Mouse (Mus musculus): ENCODE measurements around the gene Cul9.

The Cul9 gene

DNA sequence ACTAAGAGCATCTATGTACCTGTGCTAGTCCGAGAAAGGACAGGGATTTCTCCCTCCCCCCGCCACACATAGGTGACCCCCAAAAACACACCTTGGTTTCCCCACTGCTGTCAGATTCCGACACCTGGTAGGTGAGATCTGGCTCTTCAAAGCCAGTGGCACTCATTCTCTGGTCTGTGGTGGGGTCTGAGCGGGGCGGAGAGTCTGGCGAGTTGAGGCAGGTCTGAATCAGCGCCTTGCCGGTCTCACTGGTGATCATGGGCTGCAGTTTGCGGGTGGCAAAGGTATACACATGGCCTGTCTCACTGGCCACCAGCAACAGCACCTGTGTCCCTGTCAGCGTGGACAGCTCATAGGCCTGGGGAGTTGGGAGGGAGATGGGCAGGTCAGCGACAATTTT lies 7.3 kb upstream of the Cul9 start:
- in situ Hi-C loops (cut with MboI): no loop called here

DNA sequence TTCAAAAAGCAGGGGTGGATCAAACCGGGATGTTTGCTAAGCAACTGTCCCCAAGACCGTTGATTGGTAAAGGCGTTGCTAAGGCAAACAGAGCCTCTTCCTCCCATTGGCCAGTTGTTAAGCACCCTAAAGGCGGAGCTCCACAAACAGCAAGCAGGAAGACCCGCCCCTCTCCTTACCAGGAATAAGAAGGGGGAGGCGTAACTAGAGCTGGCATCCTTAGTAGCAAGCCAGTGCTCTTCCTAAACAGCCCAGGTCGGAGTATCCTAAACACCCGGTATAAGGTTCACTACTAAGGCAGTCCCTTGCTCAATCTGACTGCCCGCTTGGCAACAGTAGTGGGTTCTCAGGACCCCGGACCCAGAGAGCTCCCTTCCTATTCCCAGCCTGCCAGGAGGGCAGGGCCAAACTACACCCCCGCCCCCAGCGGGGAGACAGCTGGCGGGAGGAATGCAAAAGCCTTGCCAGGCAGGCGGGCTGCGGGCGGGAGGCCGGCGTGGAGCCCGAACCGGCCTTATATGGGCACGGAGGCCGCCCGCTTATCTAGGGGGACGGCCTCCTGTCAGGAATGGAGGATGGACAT lies 6.7 kb upstream of the Cul9 start:
- in situ Hi-C loops (cut with MboI): no loop called here

DNA sequence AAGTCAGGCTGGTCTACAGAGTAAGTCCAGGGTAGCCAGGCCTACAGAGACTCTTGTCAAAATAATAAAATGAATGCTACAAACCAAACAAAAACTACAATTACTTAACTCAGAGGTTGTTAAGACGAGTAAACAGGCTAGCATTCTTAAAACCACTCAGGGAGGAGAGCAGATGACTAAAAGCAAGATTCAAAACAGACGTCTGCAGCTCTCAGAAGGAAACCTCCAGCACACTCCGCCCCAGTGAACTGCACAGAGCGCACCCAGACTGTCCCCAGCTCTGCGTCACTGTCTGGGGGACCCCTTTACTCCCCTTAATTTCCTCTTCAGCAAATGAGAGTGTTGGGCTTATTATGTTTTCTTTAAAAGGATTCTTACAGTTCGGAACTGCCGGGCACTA lies 6.0 kb upstream of the Cul9 start:
- in situ Hi-C loops (cut with MboI): no loop called here

DNA sequence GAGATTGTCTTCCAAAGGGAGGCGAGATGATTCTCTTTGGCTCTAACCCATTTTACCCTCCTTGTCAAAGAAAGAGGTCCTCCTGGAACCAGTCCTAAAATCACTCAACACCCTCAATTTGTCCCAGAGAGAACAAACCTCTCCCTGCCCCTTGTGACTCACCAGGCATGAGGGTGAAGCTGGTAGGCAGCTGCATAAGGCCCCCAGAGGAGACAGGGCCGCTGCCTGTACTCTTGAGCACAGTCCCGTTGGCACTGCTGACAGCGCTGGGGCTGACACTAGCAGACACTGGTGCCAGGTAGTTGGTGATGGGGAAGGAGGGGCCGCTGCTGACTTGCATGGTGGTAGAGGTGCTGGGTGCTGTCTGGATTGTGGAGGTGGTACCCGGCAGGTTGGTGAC lies 5.2 kb upstream of the Cul9 start:
- in situ Hi-C loops (cut with MboI): no loop called here

DNA sequence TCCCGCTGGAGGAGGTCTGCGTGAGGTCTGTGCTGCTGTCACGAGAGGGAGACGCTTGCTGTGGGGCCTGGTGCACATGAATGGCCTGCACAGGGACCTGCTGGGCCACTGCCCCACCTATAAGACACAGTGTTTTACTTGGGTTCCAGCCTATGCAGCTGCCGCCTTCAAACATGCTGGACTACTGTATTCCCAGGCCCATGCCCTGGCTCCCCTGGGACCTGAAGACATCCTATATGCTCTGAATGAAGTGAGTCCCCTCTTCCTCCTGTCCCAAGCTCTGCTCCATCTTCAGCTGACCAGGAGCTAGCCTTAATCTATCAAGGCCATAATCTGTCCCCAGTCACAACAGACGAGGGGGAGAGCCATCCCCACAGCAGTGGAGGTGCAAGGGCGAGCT lies 4.7 kb upstream of the Cul9 start:
- in situ Hi-C loops (cut with MboI): no loop called here

DNA sequence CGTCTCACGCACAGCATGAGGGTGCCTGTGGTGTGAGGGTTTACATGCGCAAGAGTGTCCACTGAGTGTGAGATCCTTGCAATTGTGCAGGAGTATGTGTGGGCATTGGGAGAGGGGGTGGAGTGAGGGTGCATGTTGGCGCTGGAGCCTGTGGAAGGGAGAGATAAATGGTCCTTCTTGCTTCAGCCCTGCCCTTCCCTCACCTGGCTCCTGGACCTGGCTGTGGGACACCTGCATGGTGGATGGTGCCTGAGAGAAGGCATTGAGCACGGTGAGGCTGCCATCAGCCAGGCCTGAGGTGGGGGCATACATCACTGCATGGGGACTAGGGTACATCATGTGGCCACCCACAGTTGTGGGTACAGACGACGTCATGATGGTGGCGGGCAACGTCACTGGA lies 3.5 kb upstream of the Cul9 start:
- in situ Hi-C loops (cut with MboI): no loop called here

DNA sequence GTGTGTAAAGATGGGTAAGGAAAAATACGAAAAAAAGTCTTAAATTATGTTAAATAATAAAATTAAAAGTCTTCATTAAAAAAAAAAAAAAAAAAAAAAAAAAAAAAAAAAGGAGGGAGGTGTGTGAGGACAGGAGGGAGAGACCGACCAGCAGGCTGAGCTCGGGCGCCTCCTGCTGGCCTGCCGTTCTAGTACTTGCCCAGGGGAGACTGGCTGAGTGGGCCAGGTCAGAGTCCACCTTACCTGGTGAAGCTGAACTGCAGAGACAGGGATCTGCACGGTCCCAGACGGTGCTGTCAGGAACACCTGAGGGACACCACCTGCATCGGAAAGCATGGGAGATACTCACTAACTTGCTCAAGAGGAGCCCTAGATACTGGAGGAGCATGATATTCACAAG lies 3.0 kb upstream of the Cul9 start:
- in situ Hi-C loops (cut with MboI): no loop called here

DNA sequence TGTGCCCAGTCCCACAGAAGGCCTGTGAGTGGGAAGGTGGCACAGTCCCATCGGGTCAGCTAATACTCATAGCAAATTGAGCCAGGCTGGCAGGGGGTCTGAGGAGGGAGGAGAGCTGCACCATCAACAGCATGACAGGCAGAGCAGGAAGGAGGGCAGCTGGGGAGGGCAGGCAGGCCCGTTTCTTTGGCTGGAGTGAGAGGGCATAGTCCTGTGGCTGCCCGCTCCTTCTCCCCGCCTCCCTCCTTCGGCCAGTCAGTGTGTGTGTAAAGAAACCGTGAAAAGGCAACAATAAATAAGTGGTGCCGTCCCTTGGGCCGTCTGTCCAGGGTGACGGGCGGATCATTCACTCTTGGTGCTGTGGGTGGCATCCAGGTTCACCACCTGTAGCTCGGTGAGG lies 2.6 kb upstream of the Cul9 start:
- in situ Hi-C loops (cut with MboI): no loop called here

DNA sequence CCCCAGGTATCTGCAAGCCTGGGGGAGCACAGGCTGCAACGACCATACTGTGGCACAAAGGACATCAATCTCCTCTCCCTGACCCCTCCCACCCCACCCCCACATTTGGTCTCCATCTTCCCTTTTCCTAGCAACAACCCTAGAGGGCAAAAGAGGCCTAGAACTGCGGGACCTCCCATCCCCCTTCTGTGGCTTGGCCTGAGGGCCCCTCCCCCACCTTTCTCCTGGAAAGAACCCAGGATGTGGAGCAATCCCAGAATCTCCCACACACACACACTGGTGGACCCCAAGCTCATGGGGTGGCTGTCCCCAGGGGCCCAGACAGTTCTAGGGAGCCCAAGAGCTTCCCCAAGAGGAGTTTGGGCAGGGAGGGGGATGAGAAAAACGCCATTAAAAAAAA lies 1.7 kb upstream of the Cul9 start:
- in situ Hi-C loops (cut with MboI): no loop called here

DNA sequence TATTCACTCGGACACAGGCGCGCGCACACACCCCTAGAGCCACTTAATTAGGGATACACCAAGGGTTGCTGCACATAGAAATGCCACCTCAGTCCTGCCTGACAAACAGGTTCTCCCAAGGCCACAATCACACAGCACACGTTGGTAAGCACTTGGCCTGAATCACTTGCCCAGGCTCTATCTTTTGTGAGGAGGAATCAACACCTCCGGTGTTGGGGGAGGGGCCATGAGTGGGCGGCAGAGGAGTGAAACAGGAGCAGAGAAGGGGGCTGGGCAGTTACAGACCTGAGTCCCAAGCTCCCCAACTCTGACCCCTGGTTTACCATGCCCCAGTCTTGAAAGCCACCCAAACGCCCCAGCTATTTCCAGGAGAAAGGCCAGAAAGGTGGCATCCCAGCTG lies 807 bp upstream of the Cul9 start:
- in situ Hi-C loops (cut with MboI): no loop called here

DNA sequence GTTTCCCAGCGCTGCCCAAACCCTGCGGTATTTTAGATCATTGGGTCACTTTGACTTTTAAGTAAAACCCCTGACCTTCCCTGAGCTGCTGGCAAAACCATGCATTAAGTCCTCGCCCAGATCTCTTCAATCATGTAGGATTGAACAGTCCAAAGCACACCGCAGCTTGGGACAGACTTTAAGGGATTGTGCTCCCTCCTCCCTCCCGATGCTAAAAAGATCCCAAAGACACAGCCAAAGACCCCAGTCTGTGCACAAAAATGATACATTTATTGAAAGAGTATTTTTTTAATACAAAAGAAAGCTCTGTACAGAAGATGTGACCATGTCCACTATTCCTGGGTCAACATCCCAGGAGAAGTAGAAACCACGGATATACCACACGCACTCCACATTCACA lies 403 bp upstream of the Cul9 start:
- in situ Hi-C loops (cut with MboI): no loop called here

DNA sequence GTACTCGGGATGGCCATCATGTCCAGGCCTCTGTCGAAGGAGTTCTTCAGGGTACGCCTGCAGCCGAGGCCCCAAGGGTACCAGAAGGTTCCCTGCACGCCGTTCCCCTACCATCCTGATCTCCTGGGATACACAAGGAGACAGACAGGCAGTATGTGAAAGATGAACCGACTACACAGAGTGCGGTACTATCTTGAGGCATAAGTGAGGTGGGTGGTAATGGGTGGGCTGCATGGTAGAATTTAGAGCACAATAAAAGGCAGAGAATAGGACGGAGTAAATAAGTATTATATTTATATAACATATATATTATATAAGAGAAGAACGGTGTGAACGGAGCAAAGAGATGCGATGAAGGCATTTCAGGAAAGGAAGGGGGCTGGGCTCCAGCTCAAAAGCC lies 2.5 kb downstream of the Cul9 start:
- in situ Hi-C loops (cut with MboI): no loop called here

DNA sequence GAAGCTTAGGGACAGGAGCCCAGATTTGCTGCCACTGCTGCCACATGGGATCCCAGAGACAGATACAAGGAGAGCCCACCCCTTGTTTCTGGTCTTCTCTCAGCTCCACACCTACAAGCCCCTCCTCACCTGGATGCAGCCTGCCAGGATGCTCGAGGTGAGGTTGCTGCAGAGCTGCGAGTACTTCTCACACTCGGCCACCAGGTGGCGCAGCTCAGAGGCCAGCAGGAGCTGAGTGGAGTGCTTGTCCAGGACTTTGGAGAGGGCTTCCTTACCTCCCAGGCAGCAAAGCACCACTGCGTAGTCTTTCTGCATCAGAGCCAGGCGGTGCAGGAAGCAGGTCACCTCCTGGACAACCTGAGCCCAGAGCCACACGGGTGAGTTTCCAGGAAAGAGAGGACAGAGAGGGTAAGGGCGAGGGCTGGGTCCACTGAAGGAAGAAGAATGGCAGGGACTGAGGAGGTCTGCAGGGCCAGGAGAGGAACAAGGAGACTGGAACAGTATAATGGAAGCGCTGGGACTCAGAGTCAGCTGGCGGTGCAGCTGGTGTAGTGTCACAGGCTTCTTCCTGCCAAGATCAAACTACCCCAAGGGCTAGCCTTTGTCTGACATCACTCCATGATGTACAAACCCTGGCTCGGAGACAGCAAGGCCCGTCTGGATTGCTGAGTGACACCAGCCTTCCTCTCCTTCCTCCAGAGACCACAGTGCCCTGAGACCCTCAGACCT lies 20.4 kb downstream of the Cul9 start:
- in situ Hi-C loops (cut with MboI): no loop called here

DNA sequence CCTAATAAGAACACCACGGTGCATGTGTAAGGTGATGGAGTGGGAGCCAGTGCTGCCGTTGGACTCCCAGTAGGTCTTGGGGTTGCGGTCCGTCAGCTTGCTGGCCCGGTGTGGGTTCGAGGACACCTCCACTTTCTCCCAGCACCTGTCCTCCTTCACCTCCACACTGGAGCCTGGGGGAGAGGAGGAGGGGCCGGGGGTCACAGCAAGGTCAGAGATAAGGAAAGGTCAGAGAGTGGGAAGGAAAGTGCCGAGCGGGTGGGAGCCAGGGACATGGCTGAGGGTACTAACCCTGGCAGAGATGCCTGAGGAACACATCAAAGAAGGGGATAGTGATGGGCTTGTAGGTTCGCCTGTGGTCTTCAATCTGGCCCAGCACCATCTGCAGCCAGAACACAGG lies 21.1 kb downstream of the Cul9 start:
- in situ Hi-C loops (cut with MboI): no loop called here

DNA sequence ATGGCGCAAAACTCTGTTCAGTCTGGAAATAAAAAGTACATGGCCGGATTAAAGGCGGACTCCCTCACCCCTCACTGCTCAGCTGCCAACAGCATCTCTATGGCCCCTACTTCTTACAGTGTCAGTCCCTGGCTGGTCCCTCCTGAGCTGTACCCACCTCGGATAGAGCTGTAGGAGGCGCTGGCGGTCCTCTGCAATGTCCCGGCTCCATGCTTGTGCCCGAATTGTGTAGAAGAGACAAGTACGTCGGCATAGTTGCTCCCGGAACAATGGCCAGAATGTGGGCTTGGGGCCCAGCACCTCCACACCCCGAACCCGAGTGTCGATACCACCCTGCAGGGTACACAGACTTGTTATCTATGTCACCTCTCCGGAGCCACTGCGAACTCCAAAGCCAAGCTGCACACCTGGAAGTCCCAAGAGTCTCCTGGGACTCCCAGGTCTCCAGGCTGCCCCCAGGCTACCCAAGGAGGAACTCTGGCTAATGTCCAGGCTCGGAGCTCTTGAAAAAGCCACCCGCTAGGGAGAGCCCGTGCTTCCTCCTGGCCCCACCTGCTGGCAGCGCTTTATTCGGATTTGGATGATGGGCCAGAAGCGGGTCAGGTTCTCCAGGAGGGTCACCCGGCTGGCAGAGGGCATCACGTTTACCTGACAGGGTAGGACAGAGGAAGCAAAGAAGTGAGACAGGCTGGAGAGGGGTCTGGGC lies 24.1 kb downstream of the Cul9 start:
- in situ Hi-C loops (cut with MboI): no loop called here

DNA sequence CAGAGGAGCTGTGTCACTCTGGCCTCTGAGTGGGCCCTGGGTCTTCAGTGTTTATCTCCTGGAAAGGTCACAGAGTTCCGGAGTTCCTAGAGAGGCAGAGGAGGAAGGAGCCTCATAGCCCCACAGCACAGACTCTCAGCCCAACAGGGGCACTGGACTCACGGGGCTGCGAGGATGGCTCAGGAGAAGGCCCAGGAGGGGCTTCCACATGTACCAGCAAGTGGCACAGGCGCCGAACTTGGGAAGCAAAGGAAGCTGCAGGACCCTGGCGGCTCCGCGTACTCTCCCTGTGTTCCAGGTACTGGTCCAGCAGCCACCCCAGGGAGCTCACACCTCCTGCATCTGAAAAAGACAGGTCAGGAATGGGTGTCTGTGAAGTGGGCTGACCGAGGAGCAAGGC lies 25.0 kb downstream of the Cul9 start:
- in situ Hi-C loops (cut with MboI): no loop called here

DNA sequence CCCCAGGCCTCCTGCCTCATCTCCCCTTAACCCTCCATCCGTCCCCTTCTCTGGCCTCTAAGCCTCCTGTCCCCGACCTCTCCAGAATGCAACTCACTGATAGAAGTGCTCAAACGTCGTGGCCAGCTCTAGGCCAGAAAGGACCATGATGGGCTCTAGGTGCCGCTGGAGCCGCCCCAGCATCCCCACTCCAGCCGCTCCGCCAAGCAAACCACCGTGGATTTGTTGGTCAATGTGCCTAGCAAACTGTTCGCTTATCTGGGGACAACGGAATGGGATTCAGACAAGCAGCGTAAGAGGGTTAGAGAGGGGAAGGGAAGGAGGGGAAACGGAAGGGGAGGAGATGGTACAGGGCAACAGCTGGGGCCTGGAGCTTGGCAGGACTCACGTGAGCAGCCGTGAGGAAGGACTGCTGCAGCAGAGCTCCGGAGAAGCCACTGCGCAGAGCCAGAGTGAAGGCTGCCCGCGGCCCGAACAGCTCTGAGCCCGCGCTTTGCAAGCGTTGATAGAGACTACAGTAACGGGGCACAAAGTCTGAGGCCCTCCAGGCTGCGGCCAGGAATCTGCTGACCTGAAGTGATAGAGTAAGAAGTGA lies 25.7 kb downstream of the Cul9 start:
- in situ Hi-C loops (cut with MboI): no loop called here

DNA sequence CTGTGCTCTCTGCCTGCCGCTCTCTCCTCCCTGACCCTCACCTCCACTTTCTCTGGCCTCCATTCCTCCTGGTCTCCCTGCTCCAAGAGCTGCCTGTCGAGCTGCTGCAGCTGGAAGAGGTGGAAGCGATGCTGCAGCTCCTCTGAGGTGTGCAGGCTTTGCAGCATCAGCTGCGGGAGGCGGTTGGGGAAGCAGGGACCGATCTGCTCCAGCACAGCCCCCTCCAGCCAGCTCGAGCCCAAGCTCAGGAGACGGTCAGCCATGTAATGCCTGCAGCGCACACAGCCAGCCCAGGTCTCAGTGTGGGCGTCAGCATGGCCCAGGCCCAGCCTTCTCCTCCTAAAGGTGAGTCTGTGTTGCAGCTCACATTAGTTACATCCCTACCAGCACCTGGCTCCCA lies 26.2 kb downstream of the Cul9 start:
- in situ Hi-C loops (cut with MboI): no loop called here

DNA sequence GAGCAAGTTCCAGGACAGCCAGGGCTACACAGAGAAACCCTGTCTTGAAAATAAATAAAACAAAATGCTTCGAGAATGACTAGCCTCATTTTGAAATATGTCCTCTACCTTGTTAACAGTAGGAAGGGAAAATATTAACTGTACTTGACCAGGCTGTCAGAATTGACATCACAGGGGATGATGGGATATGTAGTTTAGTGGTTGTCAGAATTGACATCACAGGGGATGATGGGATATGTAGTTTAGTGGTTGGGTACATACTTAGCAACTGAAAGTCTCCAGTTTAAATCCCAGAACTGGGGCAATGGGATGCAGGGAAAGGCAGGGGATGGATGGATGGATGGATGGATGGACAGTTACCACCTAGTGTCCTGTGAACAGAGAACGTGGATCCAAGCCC lies 32.9 kb downstream of the Cul9 start:
- in situ Hi-C loops (cut with MboI): no loop called here

DNA sequence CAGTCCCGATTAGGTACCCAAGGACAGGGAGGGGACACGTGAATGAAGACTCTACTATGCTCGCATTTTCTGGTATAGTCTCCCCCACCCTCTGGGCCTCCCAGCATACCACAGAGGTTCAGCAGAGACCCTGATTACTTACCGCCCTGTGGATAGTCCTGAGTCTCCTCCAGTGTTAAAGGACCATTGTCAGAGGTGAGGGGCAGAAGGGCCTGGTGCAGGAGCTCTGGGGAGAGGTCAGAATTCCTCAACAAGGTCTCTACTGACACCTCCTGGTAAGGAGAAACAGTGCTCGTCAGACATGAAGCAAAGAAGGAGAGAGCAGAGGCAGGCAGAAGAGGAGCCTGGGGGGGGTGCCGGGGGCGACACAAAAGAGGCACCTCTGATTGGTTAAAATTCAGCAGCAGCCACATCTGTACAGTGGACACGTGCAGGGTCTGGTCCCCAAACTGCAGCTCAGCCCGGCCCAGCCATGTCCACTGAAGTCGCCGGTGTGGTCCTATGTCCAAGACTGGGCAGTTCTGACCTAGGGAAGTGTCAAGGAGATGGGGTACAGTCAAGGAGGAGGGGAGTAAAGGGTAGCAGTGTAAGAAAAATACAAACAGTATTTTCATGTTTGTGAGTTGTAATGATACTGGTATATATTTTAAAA lies 35.0 kb downstream of the Cul9 start:
- in situ Hi-C loops (cut with MboI): no loop called here

DNA sequence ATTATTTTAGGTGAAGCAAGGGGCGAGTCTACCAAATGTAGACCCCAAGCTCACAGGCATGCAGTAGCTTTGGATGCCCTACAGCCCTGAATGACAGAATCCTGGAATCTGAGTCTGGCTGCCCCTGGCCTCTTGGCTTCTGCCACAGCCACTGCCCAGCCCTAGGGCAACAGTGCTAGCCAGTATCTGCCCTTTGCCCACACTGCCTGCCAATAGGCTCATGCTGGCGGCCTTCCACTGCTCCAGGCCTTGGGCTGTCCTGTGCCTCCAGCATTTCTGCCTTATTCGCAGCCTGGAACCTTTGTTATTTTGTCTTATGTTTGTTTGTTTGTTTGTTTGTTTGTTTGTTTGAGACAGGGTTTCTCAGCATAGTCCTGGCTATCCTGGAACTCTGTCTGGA lies 40.6 kb downstream of the Cul9 start:
- in situ Hi-C loops (cut with MboI): no loop called here

DNA sequence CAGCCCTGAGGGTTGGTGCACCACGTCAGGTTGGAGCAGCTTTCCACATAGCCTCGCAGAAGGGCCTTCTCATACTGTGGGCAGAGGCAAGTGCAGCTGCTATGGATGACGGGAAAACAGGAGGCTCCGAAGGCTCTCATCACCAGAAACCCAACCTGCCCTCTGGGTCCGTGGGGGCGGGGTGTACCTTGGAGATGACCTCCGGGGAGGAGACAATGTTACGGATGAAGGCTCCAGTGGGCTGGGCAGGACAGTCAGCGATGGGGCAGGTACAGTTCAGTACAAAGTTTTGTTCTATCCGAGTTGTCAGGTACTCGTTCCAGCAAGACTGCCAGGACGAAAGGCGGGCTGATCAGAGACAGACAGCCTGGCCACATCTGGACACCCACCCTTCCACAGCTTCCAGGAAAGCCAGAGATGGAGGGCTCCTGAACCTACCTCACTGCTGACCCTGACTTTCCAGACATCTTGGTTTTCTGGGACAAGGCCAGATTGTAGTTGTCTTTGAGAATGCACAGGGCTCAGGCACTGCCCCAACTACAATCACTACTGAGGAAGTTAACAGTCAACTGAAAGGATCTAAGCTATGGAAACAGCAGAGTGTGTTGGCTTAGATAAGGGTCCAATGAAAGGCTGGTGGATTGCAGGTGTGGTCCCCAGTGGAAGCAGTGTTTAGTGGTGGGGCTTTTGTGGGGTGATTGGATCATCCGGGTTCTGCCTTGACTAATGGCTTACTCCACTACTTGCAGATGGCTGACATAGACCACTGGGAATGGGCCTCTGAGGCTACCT lies 42.1 kb downstream of the Cul9 start:
- in situ Hi-C loops (cut with MboI): no loop called here

Data from mature B cell (primary cell).